Mouse (Mus musculus) hindbrain, postnatal 0 days (tissue): ENCODE data around the gene Vopp1. TPM values are rescaled to one million over a fixed set of nuclear protein-coding genes. Genes with fewer than 3 reads are reported as not detected.
A peak's percentile ranks its signal among the peaks of the same experiment; 100 is the strongest.

Source experiments
- ATAC-seq: fragments of 200-750 bp; cut with Nextera tagmentation; 2 replicates; pipeline ENCODE4 v1.8.0; 2017; ENCODE audit warnings: mild to moderate bottlenecking, moderate TSS enrichment, moderate library complexity
- DNase-seq: peaks from one replicate; pipeline ENCODE4 v3.0.0-alpha.2; 2015; ENCODE audit warnings: low spot score
- H3K27ac ChIP-seq: fragments of 300-500 bp; sonication (generic); 2 replicates; pipeline ENCODE4 v1.5.1; 2014; ENCODE audit warnings: mild to moderate bottlenecking
- H3K27me3 ChIP-seq: fragments of 300-500 bp; sonication (generic); 2 replicates; pipeline ENCODE4 v1.6.1; 2014; ENCODE audit warnings: low read length, mixed read lengths; ENCODE audit not compliant: insufficient read depth
- H3K36me3 ChIP-seq: fragments of 300-500 bp; sonication (generic); 2 replicates; pipeline ENCODE4 v1.6.1; 2014; ENCODE audit warnings: low read length, mixed read lengths; ENCODE audit not compliant: insufficient read depth
- H3K4me1 ChIP-seq: fragments of 300-500 bp; sonication (generic); 2 replicates; pipeline ENCODE4 v1.6.1; 2014; ENCODE audit warnings: antibody characterized with exemption, low read length, mixed read lengths; ENCODE audit not compliant: insufficient read depth
- H3K4me2 ChIP-seq: fragments of 300-500 bp; sonication (generic); 2 replicates; pipeline ENCODE4 v1.6.1; 2014; ENCODE audit warnings: low read depth, mild to moderate bottlenecking, low read length, moderate library complexity, mixed read lengths
- H3K4me3 ChIP-seq: fragments of 300-500 bp; sonication (generic); 2 replicates; pipeline ENCODE4 v1.5.1; 2014; ENCODE audit warnings: low read length
- H3K9ac ChIP-seq: fragments of 300-500 bp; sonication (generic); replicated peaks from 2 replicates; pipeline ENCODE4 v1.6.1; 2014; ENCODE audit warnings: mild to moderate bottlenecking, low read length, moderate library complexity, mixed read lengths
- H3K9me3 ChIP-seq: fragments of 300-500 bp; sonication (generic); 2 replicates; pipeline ENCODE4 v1.6.1; 2016; ENCODE audit warnings: low read length, mixed read lengths
- CTCF ChIP-seq: IDR thresholded peaks from 2 replicates; pipeline ENCODE4 v1.5.1; 2016; ENCODE audit warnings: antibody characterized with exemption, control low read depth, low read depth
- WGBS: fragments of 180-500 bp; shearing (Covaris S2); extraction: QIAGEN DNeasy Blood & Tissue Kit; methylation state at CpG from one replicate; pipeline ENCODE4 v1.1.7; 2014; 5-methylcytosine and 5-hydroxymethylcytosine counted together
- polyA plus RNA-seq: library from polyadenylated mRNA; unstranded; fragments of >200 nt; fragmentation: Nextera tagmentation; extraction: Ambion mirVana; gene quantifications from 2 replicates; pipeline ENCODE4 v1.2.1, GENCODE M21; 2015
- total RNA-seq: library from RNA; depleted of rRNA; stranded (reverse); fragments of >200 nt; gene quantifications from 2 replicates; pipeline ENCODE4 v1.2.3, GENCODE M21; 2014

Gene Vopp1
- total and polyA plus RNA-seq, 2 experiments from 2014 or later: 151 to 285 TPM

DNA sequence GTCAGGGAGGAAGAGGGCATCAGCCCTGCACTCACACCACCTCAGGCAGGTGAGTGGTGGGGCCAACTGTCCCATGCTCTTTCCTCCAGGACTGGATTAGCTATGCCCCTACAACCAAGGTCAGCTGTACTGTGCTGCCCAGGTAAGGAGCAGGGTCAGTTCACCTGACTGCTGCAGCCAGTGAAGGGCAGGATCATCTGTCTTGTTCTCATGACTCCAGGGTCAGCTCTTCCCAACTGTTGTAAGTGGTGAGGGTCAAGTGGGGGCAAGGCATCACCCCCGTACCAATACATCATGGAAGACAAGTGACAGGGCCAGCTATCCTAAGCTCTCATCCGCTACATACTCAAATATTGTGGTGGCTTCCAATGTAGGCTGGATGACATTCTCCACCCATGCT, 80.8 kb downstream of the Vopp1 start:
- no peak for DNase-seq
- Histone ChIP-seq H3K36me3 (peaks cover 5% of the 10 kb centered on the region; the same call in 1 of the 2 replicates), H3K4me1 (no peaks in the 10 kb centered on the region), H3K4me2 (no peak overlapping the region), H3K4me3 (no peak overlapping the region), H3K27me3 (no peaks in the 10 kb centered on the region), H3K9me3 (no peaks in the 10 kb centered on the region), H3K9ac (no peak overlapping the region), H3K27ac (no peak overlapping the region)
- 98% methylated on average over 2 of the region's 2 CpGs for WGBS
- ATAC-seq: no peak
- no peak for TF ChIP-seq CTCF

DNA sequence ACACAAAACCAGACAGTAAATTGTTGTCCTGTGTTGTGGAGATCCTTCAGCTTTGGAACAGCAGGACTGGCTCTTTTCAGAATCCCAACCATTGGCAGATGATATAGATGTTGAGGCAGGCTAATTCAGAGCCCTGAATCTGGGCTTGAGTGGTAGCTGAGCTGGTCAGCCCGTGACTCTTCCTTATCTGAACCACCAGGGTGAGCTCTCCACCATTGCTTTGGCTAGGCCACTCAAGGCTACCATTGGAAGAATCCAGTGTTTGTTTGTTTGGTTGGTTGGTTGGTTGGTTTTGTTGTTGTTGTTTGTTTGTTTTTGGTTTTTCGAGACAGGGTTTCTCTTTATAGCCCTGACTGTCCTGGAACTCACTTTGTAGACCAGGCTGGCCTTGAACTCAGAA, 81.6 kb downstream of the Vopp1 start:
- TF ChIP-seq CTCF: peak; percentile 47
- Histone ChIP-seq H3K4me1 (no peaks in the 10 kb centered on the region), H3K4me2 (no peak overlapping the region), H3K9ac (no peak overlapping the region), H3K4me3 (no peak overlapping the region), H3K27me3 (no peaks in the 10 kb centered on the region), H3K9me3 (no peaks in the 10 kb centered on the region), H3K36me3 (peaks cover 10% of the 10 kb centered on the region; the same call in 1 of the 2 replicates), H3K27ac (no peak overlapping the region)
- DNase-seq: no peak
- ATAC-seq: no peak
- WGBS: 75% methylated on average over 2 of the region's 2 CpGs

DNA sequence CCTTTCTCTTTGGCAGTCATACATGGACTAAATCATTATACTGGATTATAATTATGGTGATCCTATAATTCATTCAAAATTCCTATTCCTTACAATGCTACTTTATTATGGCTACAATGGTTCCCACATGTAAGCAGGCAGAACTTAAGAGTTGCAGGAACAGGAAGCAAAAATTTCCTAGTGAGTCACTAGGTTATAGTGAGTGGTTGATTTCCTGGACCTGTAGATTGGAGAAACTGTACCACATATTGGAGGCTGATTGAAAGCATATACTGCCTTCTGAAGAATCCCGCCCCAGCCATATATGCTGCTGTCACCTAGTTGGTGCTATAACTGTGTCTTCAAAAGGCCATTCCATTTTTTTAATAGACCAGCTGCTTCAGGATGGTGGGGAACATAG, 82.2 kb downstream of the Vopp1 start:
- Histone ChIP-seq H3K27ac (no peak overlapping the region), H3K4me2 (no peak overlapping the region), H3K9ac (no peak overlapping the region), H3K4me1 (no peaks in the 10 kb centered on the region), H3K9me3 (no peaks in the 10 kb centered on the region), H3K4me3 (no peak overlapping the region), H3K27me3 (no peaks in the 10 kb centered on the region), H3K36me3 (peaks cover 14% of the 10 kb centered on the region)
- DNase-seq (no peak), ATAC-seq (no peak)
- WGBS: 97% methylated on average over 1 of the region's 1 CpGs
- TF ChIP-seq CTCF: no peak

DNA sequence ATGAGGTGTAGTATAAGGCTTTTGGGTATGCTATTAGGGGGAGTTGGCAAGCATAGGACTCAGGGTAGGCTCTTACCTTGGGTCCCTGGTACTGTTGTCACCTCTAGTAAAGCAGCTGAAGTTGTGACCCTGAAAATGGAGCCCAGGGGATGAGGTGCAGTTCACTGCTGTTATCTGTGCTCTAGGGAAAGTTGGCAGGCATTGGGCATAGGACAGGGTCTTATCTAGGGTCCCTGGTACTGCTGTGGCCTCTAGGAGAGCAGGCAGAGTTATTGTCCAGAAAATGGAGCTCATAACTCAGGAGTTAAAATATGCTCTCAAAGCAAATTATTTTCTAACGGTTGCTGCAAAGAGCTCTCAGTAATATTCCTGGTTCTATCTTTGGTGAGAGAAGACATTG, 103.6 kb downstream of the Vopp1 start:
- no peak for DNase-seq
- no peaks in the 10 kb centered on the region for H3K4me1 ChIP-seq
- H3K36me3 ChIP-seq: peaks cover 10% of the 10 kb centered on the region; the same call in 1 of the 2 replicates
- WGBS: 81% methylated on average over 1 of the region's 1 CpGs
- no peak overlapping the region for H3K4me2 ChIP-seq
- no peak for TF ChIP-seq CTCF
- ATAC-seq: no peak
- no peak overlapping the region for H3K4me3 ChIP-seq
- H3K9me3 ChIP-seq: no peaks in the 10 kb centered on the region
- no peak overlapping the region for H3K27ac ChIP-seq
- H3K27me3 ChIP-seq: no peaks in the 10 kb centered on the region
- no peak overlapping the region for H3K9ac ChIP-seq

DNA sequence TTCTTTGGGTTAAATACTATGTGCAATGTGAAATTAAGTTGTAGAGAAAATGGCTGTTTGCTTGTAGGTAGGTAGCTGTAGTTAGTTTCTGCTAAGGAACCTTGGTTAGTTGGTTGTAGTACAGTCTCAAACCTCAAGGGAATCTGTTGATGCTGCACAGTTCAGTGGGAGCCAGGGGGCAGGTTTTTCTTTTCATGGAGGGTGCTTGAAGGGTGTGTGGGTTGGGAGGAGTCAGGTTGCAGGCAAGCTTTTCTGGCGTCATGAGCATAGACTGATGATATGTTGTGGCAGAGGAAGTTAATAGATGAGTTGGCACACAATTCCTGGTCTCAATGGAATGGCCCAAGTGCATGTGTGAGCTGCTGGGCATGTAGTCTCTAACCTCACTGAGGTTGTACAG, 113.2 kb downstream of the Vopp1 start:
- H3K9ac ChIP-seq: no peak overlapping the region
- no peak for ATAC-seq
- no peak overlapping the region for H3K4me3 ChIP-seq
- DNase-seq: no peak
- 27% methylated on average over 1 of the region's 1 CpGs for WGBS
- H3K27ac ChIP-seq: no peak overlapping the region
- no peaks in the 10 kb centered on the region for H3K9me3 ChIP-seq
- H3K4me2 ChIP-seq: no peak overlapping the region
- H3K27me3 ChIP-seq: no peaks in the 10 kb centered on the region
- TF ChIP-seq CTCF: no peak
- H3K4me1 ChIP-seq: no peaks in the 10 kb centered on the region
- H3K36me3 ChIP-seq: no peaks in the 10 kb centered on the region

DNA sequence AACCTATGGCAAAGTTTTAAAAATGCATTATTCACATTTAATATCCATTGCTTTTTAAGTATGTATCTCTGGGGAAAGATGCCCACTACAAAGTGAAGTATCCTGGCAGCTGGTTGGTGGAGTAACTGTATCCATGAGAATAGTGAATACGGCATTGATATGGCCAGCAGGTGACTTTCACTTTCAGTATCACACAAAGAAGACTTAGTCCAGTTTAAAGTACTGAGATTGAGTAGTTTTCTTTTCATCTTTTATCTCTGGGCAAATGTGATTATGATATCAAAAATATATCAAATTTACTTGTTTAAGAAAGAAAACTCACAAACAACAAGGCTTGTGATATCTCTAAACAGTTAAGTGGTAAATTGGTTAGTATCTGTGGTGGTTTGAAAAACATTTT, 118.2 kb downstream of the Vopp1 start:
- DNase-seq (no peak), ATAC-seq (no peak)
- no peak for TF ChIP-seq CTCF
- Histone ChIP-seq H3K36me3 (no peaks in the 10 kb centered on the region), H3K4me2 (no peak overlapping the region), H3K9ac (no peak overlapping the region), H3K27me3 (no peaks in the 10 kb centered on the region), H3K9me3 (no peaks in the 10 kb centered on the region), H3K4me3 (no peak overlapping the region), H3K27ac (no peak overlapping the region), H3K4me1 (peaks cover 5% of the 10 kb centered on the region; the same call in 1 of the 2 replicates)
- WGBS: 80% methylated on average over 1 of the region's 1 CpGs

DNA sequence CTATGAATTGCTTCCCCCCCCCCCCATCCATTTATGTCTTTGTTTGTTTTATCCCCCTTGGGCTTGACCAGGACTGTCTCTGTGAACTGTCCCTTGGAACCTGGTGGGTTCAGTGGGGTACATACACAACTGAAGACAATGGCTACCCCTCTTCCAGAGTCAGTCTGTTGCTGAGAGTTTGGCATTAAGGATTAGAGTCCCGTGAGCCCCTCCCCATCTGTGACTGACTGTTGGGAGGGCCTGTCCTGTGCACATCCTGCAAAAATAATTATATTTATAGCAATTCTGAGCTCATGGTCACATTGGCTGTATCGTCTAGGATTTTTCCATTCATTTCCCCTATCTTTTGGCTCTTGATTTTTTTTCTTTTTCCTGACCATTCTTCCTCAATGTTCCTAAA, 121.3 kb downstream of the Vopp1 start:
- Histone ChIP-seq H3K4me3 (peak overlapping the region; percentile 78), H3K27ac (peak overlapping the region; percentile 99), H3K27me3 (no peaks in the 10 kb centered on the region), H3K4me1 (peaks cover 11% of the 10 kb centered on the region; the same call in 1 of the 2 replicates), H3K9me3 (no peaks in the 10 kb centered on the region), H3K4me2 (peak overlapping the region; percentile 71), H3K36me3 (no peaks in the 10 kb centered on the region), H3K9ac (peak overlapping the region; percentile 93)
- peak; percentile 32 for ATAC-seq
- 14% methylated on average over 2 of the region's 2 CpGs for WGBS
- peak; percentile 7 for DNase-seq
- TF ChIP-seq CTCF: no peak
